Mouse (Mus musculus): ENCODE results near the gene Mov10l1. TPM values are rescaled to one million over a fixed set of nuclear protein-coding genes. Genes with fewer than 3 reads are reported as not detected.

Mov10l1 gene
- polyA plus RNA-seq, 1 experiment from 2014 or later: not detected

- 89% methylated on average over 5 of the region's 5 CpGs for WGBS
- Histone ChIP-seq H3K9me3 (ENCODE audit: control insufficient read depth, low read length) (no peaks in the 10 kb centered on the region), H3K9ac (ENCODE audit: low read length) (no peak overlapping the region), H3K4me1 (ENCODE audit: control insufficient read depth, insufficient read depth, low read length) (no peaks in the 10 kb centered on the region), H3K27ac (replicated peaks; ENCODE audit: low read depth, low read length) (no peak overlapping the region), H3K36me3 (ENCODE audit: control insufficient read depth, insufficient read depth, low read length) (no peaks in the 10 kb centered on the region), H3K27me3 (ENCODE audit: control insufficient read depth, insufficient read depth, low read length) (peaks cover 59% of the 10 kb centered on the region), H3K4me2 (ENCODE audit: low read depth, severe bottlenecking) (no peak overlapping the region), H3K4me3 (ENCODE audit: low read depth, low read length) (no peak overlapping the region)
- DNase-seq (ENCODE audit: low spot score): no peak
- no peak for ATAC-seq (ENCODE audit: insufficient number of reproducible peaks, low FRiP score, low TSS enrichment, low read depth)
Observed at GRCm38 (mm10) chr15:89062518-89062910, 79.8 kb downstream of the Mov10l1 start.

DNA sequence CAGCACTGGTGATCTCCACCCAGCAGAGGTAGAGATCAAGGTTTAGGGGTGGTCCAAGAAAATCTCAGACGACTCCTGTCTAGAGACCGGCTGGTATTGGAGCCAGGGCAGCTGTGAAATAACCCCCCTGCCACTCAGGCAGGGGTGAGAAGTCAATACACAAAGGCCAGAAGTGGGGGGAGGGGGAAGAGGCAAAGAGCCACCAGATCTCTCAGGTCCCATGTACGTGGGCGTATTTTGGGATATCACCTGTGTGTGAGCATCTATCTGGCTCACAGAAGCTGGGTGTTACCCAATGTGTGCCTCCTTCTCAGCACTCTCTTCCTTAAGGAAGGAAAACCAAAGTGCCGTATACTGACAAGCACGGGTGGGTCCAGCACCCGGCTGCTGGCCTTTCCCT, 80.3 kb downstream of the Mov10l1 start:
- no peak for ATAC-seq (ENCODE audit: insufficient number of reproducible peaks, low FRiP score, low TSS enrichment, low read depth)
- H3K4me2 ChIP-seq (ENCODE audit: low read depth, severe bottlenecking): no peak overlapping the region
- H3K9ac ChIP-seq (ENCODE audit: low read length): no peak overlapping the region
- 66% methylated on average over 7 of the region's 7 CpGs for WGBS
- peaks cover 61% of the 10 kb centered on the region for H3K27me3 ChIP-seq (ENCODE audit: control insufficient read depth, insufficient read depth, low read length)
- no peaks in the 10 kb centered on the region; the same call in 1 of the 2 replicates for H3K36me3 ChIP-seq (ENCODE audit: control insufficient read depth, insufficient read depth, low read length)
- no peaks in the 10 kb centered on the region for H3K4me1 ChIP-seq (ENCODE audit: control insufficient read depth, insufficient read depth, low read length)
- no peak for DNase-seq (ENCODE audit: low spot score)
- no peak overlapping the region for H3K27ac ChIP-seq (replicated peaks; ENCODE audit: low read depth, low read length)
- no peak overlapping the region for H3K4me3 ChIP-seq (ENCODE audit: low read depth, low read length)
- no peaks in the 10 kb centered on the region for H3K9me3 ChIP-seq (ENCODE audit: control insufficient read depth, low read length)

GRCm38 (mm10) chr15:89063536-89063935, 80.8 kb downstream of the Mov10l1 start:
- H3K27me3 ChIP-seq (ENCODE audit: control insufficient read depth, insufficient read depth, low read length): peaks cover 62% of the 10 kb centered on the region

DNA sequence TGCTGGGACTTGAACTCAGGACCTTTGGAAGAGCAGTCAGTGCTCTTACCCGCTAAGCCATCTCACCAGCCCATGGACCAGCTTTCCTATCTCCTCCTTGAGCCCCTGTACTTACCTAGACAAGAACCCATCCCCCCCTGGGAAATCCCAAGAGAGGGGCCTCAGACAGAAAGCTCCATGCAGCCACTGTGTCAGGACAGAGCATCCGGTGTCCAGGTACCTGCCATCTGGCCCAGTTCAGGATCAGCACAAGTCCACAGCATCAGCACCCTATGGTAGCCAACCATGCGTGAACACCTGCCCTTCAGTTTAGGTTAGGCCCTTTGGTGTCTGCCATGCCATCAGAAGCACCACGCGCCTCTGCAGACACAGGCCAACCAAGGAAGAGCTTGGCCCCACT, 82.2 kb downstream of the Mov10l1 start:
- ATAC-seq (ENCODE audit: insufficient number of reproducible peaks, low FRiP score, low TSS enrichment, low read depth): no peak
- Histone ChIP-seq H3K4me2 (ENCODE audit: low read depth, severe bottlenecking) (no peak overlapping the region), H3K9ac (ENCODE audit: low read length) (no peak overlapping the region), H3K27ac (replicated peaks; ENCODE audit: low read depth, low read length) (no peak overlapping the region), H3K36me3 (ENCODE audit: control insufficient read depth, insufficient read depth, low read length) (no peaks in the 10 kb centered on the region; the same call in 1 of the 2 replicates), H3K27me3 (ENCODE audit: control insufficient read depth, insufficient read depth, low read length) (peaks cover 61% of the 10 kb centered on the region), H3K4me3 (ENCODE audit: low read depth, low read length) (no peak overlapping the region), H3K9me3 (ENCODE audit: control insufficient read depth, low read length) (no peaks in the 10 kb centered on the region), H3K4me1 (ENCODE audit: control insufficient read depth, insufficient read depth, low read length) (no peaks in the 10 kb centered on the region)
- WGBS: 93% methylated on average over 5 of the region's 5 CpGs
- DNase-seq (ENCODE audit: low spot score): no peak

More at GRCm38 (mm10) chr15:89063536-89063935, 80.8 kb downstream of the Mov10l1 start:
- H3K27ac ChIP-seq (replicated peaks; ENCODE audit: low read depth, low read length): no peak overlapping the region
- H3K4me3 ChIP-seq (ENCODE audit: low read depth, low read length): no peak overlapping the region
- no peaks in the 10 kb centered on the region; the same call in 1 of the 2 replicates for H3K36me3 ChIP-seq (ENCODE audit: control insufficient read depth, insufficient read depth, low read length)
- ATAC-seq (ENCODE audit: insufficient number of reproducible peaks, low FRiP score, low TSS enrichment, low read depth) (no peak), DNase-seq (ENCODE audit: low spot score) (no peak)
- H3K4me2 ChIP-seq (ENCODE audit: low read depth, severe bottlenecking): no peak overlapping the region
- 59% methylated on average over 6 of the region's 6 CpGs for WGBS
- no peak overlapping the region for H3K9ac ChIP-seq (ENCODE audit: low read length)
- no peaks in the 10 kb centered on the region for H3K9me3 ChIP-seq (ENCODE audit: control insufficient read depth, low read length)
- no peaks in the 10 kb centered on the region for H3K4me1 ChIP-seq (ENCODE audit: control insufficient read depth, insufficient read depth, low read length)

DNA sequence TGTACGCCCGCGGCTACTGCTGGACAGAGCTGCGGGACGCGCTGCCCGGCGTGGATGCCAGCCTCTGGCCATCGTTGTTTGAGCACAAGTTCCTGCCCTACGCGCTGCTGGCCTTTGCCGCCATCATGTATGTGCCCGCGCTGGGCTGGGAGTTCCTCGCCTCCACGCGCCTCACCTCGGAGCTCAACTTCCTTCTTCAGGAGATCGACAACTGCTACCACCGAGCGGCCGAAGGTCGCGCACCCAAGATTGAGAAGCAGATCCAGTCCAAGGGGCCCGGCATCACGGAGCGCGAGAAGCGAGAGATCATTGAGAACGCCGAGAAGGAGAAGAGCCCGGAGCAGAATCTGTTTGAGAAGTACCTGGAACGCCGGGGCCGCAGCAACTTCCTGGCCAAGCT, 84.9 kb downstream of the Mov10l1 start:
- H3K27me3 ChIP-seq (ENCODE audit: control insufficient read depth, insufficient read depth, low read length): peaks cover 43% of the 10 kb centered on the region
- ATAC-seq (ENCODE audit: insufficient number of reproducible peaks, low FRiP score, low TSS enrichment, low read depth) (no peak), DNase-seq (ENCODE audit: low spot score) (peak; percentile 45)

DNA sequence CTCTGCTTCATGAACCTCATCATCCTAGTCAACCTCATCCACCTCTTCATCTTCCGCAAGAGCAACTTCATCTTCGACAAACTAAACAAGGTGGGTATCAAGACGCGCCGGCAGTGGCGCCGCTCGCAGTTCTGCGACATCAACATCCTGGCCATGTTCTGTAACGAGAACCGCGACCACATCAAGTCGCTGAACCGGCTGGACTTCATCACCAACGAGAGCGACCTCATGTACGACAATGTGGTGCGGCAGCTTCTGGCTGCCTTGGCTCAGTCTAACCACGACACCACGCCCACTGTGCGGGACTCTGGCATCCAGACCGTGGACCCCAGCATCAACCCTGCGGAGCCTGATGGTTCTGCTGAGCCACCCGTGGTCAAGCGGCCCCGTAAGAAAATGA, 85.5 kb downstream of the Mov10l1 start:
- Histone ChIP-seq H3K27ac (replicated peaks; ENCODE audit: low read depth, low read length) (no peak overlapping the region), H3K36me3 (ENCODE audit: control insufficient read depth, insufficient read depth, low read length) (no peaks in the 10 kb centered on the region; the same call in 1 of the 2 replicates), H3K9me3 (ENCODE audit: control insufficient read depth, low read length) (no peaks in the 10 kb centered on the region), H3K4me1 (ENCODE audit: control insufficient read depth, insufficient read depth, low read length) (no peaks in the 10 kb centered on the region), H3K4me2 (ENCODE audit: low read depth, severe bottlenecking) (peak overlapping the region; percentile 28), H3K4me3 (ENCODE audit: low read depth, low read length) (no peak overlapping the region), H3K27me3 (ENCODE audit: control insufficient read depth, insufficient read depth, low read length) (peaks cover 39% of the 10 kb centered on the region), H3K9ac (ENCODE audit: low read length) (no peak overlapping the region)
- 27% methylated on average over 26 of the region's 26 CpGs for WGBS
- ATAC-seq (ENCODE audit: insufficient number of reproducible peaks, low FRiP score, low TSS enrichment, low read depth): no peak
- DNase-seq (ENCODE audit: low spot score): no peak

More for the DNA sequence above, 84.9 kb downstream of the Mov10l1 start:
- H3K4me1 ChIP-seq (ENCODE audit: control insufficient read depth, insufficient read depth, low read length): no peaks in the 10 kb centered on the region
- H3K36me3 ChIP-seq (ENCODE audit: control insufficient read depth, insufficient read depth, low read length): no peaks in the 10 kb centered on the region; the same call in 1 of the 2 replicates
- H3K4me3 ChIP-seq (ENCODE audit: low read depth, low read length): no peak overlapping the region
- H3K27ac ChIP-seq (replicated peaks; ENCODE audit: low read depth, low read length): no peak overlapping the region
- 30% methylated on average over 35 of the region's 35 CpGs for WGBS
- H3K4me2 ChIP-seq (ENCODE audit: low read depth, severe bottlenecking): peak overlapping the region; percentile 28; the same call in 1 of the 2 replicates
- no peak overlapping the region for H3K9ac ChIP-seq (ENCODE audit: low read length)
- no peaks in the 10 kb centered on the region for H3K9me3 ChIP-seq (ENCODE audit: control insufficient read depth, low read length)

DNA sequence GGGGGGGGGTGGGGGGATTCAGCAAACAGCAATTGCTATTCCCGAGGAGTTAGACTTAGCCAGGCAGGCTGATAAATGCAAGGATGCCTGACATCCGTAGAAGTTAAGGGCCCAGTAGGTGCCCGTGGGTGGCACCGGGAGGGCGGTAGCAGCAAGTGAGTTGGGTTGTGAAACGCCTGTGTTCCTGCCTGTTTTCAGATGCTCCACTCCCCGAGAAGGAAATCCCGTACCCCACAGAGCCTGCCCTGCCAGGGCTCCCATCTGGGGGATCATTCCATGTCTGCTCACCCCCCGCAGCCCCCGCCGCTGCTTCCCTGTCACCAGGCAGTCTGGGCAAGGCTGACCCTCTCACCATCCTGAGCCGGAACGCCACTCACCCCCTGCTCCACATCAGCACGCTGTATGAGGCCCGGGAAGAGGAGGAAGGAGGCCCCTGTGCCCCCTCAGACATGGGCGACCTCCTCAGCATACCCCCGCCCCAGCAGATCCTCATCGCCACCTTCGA, 86.7 kb downstream of the Mov10l1 start:
- Histone ChIP-seq H3K27ac (replicated peaks; ENCODE audit: low read depth, low read length) (no peak overlapping the region), H3K4me2 (ENCODE audit: low read depth, severe bottlenecking) (no peak overlapping the region), H3K36me3 (ENCODE audit: control insufficient read depth, insufficient read depth, low read length) (no peaks in the 10 kb centered on the region; the same call in 1 of the 2 replicates), H3K9ac (ENCODE audit: low read length) (no peak overlapping the region), H3K9me3 (ENCODE audit: control insufficient read depth, low read length) (no peaks in the 10 kb centered on the region), H3K4me3 (ENCODE audit: low read depth, low read length) (no peak overlapping the region), H3K27me3 (ENCODE audit: control insufficient read depth, insufficient read depth, low read length) (peaks cover 39% of the 10 kb centered on the region), H3K4me1 (ENCODE audit: control insufficient read depth, insufficient read depth, low read length) (no peaks in the 10 kb centered on the region)
- 76% methylated on average over 19 of the region's 19 CpGs for WGBS
- DNase-seq (ENCODE audit: low spot score) (no peak), ATAC-seq (ENCODE audit: insufficient number of reproducible peaks, low FRiP score, low TSS enrichment, low read depth) (no peak)

DNA sequence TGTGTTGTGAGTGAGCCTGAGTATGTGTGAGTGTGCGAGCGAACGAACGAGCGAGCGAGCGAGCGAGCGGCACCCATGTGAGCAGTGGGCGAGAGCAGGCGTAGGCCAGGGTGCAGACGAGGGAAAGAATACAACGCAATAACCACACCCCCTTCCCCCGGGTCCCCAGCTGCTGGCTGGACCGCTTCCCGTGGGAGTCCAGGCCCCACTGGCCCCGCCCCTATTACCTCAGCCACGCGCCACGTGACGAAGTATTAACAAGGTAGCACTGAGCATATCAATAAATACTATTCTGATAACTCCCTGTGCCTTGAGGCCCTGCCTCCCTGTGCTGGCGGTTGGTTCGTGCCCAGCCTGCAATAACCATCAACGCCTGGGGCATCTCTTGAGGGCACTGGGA, 87.9 kb downstream of the Mov10l1 start:
- no peak overlapping the region for H3K4me2 ChIP-seq (ENCODE audit: low read depth, severe bottlenecking)
- no peaks in the 10 kb centered on the region for H3K9me3 ChIP-seq (ENCODE audit: control insufficient read depth, low read length)
- DNase-seq (ENCODE audit: low spot score) (no peak), ATAC-seq (ENCODE audit: insufficient number of reproducible peaks, low FRiP score, low TSS enrichment, low read depth) (no peak)
- H3K27me3 ChIP-seq (ENCODE audit: control insufficient read depth, insufficient read depth, low read length): peaks cover 36% of the 10 kb centered on the region
- H3K4me1 ChIP-seq (ENCODE audit: control insufficient read depth, insufficient read depth, low read length): peaks cover 8% of the 10 kb centered on the region; the same call in 1 of the 2 replicates
- 79% methylated on average over 24 of the region's 24 CpGs for WGBS
- H3K36me3 ChIP-seq (ENCODE audit: control insufficient read depth, insufficient read depth, low read length): no peaks in the 10 kb centered on the region; the same call in 1 of the 2 replicates
- no peak overlapping the region for H3K9ac ChIP-seq (ENCODE audit: low read length)
- H3K27ac ChIP-seq (replicated peaks; ENCODE audit: low read depth, low read length): no peak overlapping the region
- H3K4me3 ChIP-seq (ENCODE audit: low read depth, low read length): no peak overlapping the region

Measured in limb, embryonic 11.5 days (tissue).